In the genomic region with DNA sequence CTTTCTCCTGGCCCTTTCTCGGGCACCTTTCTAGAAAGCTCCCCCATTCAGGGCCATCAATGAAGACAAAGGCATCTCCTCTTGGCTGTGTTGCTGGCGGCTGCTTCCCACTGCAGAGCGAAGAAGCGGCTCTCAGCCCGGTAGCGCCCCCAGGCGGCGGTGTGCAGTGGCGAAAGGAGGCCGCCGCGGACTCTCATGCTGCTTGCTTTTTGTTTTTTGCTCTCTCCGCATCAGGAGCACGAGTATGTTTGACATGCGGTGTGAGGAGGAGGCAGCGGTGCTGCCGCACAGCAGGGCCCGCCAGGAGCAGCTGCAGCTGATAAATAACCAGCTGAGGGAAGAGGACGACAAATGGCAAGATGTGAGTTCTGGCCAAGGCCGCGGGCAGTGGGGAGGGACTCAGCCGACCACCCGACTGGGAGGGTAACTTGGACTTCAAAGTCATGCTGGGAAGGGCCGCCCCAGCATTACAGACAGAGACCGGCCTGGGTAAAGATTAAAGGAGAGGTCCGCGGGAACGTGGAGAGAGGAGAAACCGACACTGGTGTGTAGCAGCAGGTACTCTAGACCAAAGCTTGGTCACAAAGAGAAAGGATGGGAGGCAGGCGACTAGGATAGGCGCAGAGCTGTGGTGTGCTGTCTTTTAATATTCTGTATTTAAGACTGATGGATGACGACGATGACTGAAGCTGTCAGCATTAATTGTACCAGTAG, we compare ENCODE assay signal across 8 mouse cellular contexts.
DNase-seq lines count a peak whose midpoint lies in the region; ATAC-seq and TF ChIP-seq lines count a peak whose summit lies in the region.

No protein-coding gene starts in this region.

- H3K9ac ChIP-seq in forebrain, embryonic 13.5 days = peak overlapping the region; percentile 75
- no peak overlapping the region for H3K9ac ChIP-seq in liver, embryonic 14.5 days (replicated peaks)

- no peaks in the 10 kb centered on the region for H3K36me3 ChIP-seq in E14TG2a.4 (ENCODE audit: insufficient read depth, low read length)
- H3K36me3 ChIP-seq in forebrain, embryonic 13.5 days (ENCODE audit: poor library complexity, severe bottlenecking) = 0 out of 2 replicates have a peak, but pooled peaks cover 4% of the 10 kb centered on the region
- no peaks in the 10 kb centered on the region for H3K36me3 ChIP-seq in liver, embryonic 14.5 days (replicated peaks; ENCODE audit: control insufficient read depth, insufficient read depth, low read depth)

- peak overlapping the region; percentile 69 for H3K4me3 ChIP-seq in E14TG2a.4 (replicated peaks; ENCODE audit: low read length)
- peak overlapping the region; percentile 46 for H3K4me3 ChIP-seq in forebrain, embryonic 13.5 days
- no peak overlapping the region; a peak in 1 of 4 replicates for H3K4me3 ChIP-seq in liver, embryonic 14.5 days (ENCODE audit: insufficient read depth in 1 of 2, low read depth in 2 of 2, low read length in 2 of 2)

- ATAC-seq in forebrain, embryonic 13.5 days = peak; percentile 93
- no peak for ATAC-seq in liver, embryonic 14.5 days (ENCODE audit: insufficient read depth)

- H3K27ac ChIP-seq in forebrain, embryonic 13.5 days = peak overlapping the region; percentile 70
- H3K27ac ChIP-seq in liver, embryonic 14.5 days = no peak overlapping the region

- H3K27me3 ChIP-seq in E14TG2a.4 (ENCODE audit: insufficient read depth, low read length) = peaks cover 46% of the 10 kb centered on the region
- H3K27me3 ChIP-seq in forebrain, embryonic 13.5 days = no peaks in the 10 kb centered on the region
- peaks cover 5% of the 10 kb centered on the region; the same call in 1 of the 2 replicates for H3K27me3 ChIP-seq in liver, embryonic 14.5 days (ENCODE audit: control insufficient read depth, insufficient read depth, low read length)

- WGBS in forebrain, embryonic 13.5 days = under 1% methylated on average over 33 of the region's 33 CpGs
- 9% methylated on average over 33 of the region's 33 CpGs for WGBS in liver, embryonic 14.5 days (ENCODE audit: insufficient replicate concordance)

- peak; percentile 1 for DNase-seq in c-Kit-positive CD71-positive TER-119-negative erythroid progenitor cells, embryonic 14.5 days (ENCODE audit: low read depth)
- peak; percentile 85 to 90 for DNase-seq in heart, postnatal 10 days
- peak; percentile 93 to 94 for DNase-seq in kidney, postnatal 4 days
- no peak for DNase-seq in liver, embryonic 14.5 days (ENCODE audit: low read depth in 3 of 3, low spot score in 3 of 3)
- DNase-seq in ovary, adult 18-20 months (ENCODE audit: low spot score) = peak; percentile 26
- DNase-seq in urinary bladder, postnatal 10 days (ENCODE audit: low spot score) = peak; percentile 46

- peak; percentile 72 for TF ChIP-seq CTCF in E14TG2a.4 (conservative IDR thresholded peaks at IDR 0.05; ENCODE audit: low read length)
- TF ChIP-seq CTCF in liver, embryonic 14.5 days (IDR thresholded peaks at IDR 0.05; ENCODE audit: low read depth) = peak; percentile 74

- peak overlapping the region; percentile 69 for H3K4me2 ChIP-seq in forebrain, embryonic 13.5 days
- peak overlapping the region; percentile 41 for H3K4me2 ChIP-seq in liver, embryonic 14.5 days (ENCODE audit: low read depth)

- H3K9me3 ChIP-seq in E14TG2a.4 (ENCODE audit: low read length) = no peaks in the 10 kb centered on the region
- H3K9me3 ChIP-seq in forebrain, embryonic 13.5 days (replicated peaks) = no peaks in the 10 kb centered on the region
- H3K9me3 ChIP-seq in liver, embryonic 14.5 days (ENCODE audit: control insufficient read depth, low read length) = no peaks in the 10 kb centered on the region

- intact Hi-C loops in heart, postnatal 10 days (cut with DNase I) = loop anchor here (2.0 to 5.0 kb wide), 2 partner anchors 286 to 300 kb away; no protein-coding TSS in a partner anchor

- H3K4me1 ChIP-seq in E14TG2a.4 (replicated peaks; ENCODE audit: low read depth, low read length) = peaks cover 16% of the 10 kb centered on the region
- H3K4me1 ChIP-seq in forebrain, embryonic 13.5 days = peaks cover 27% of the 10 kb centered on the region
- no peaks in the 10 kb centered on the region for H3K4me1 ChIP-seq in liver, embryonic 14.5 days (replicated peaks; ENCODE audit: control insufficient read depth in 2 of 2, insufficient read depth in 2 of 2, low read length in 1 of 2)

- TF ChIP-seq EP300 in liver, embryonic 14.5 days (IDR thresholded peaks at IDR 0.05; ENCODE audit: low read depth) = no peak

Comparison
In these comparisons a context has a peak if more than half of its experiments do, and no peak if none do; other contexts are left out.
1. H3K4me3 ChIP-seq: peak in E14TG2a.4 (single experiment) and forebrain, embryonic 13.5 days (single experiment); none in liver, embryonic 14.5 days (0 of 2).
2. DNase-seq: peak in c-Kit-positive CD71-positive TER-119-negative erythroid progenitor cells, embryonic 14.5 days (single experiment), heart, postnatal 10 days (2 of 2), kidney, postnatal 4 days (2 of 2), ovary, adult 18-20 months (single experiment) and urinary bladder, postnatal 10 days (single experiment); none in liver, embryonic 14.5 days (0 of 3).